Mouse (Mus musculus) liver, embryonic 14.5 days (tissue): ENCODE results near the gene Lingo1. TPM values are rescaled to one million over a fixed set of nuclear protein-coding genes. Genes with fewer than 3 reads are reported as not detected.
A peak's percentile ranks its signal among the peaks of the same experiment; 100 is the strongest.

Source experiments
- ATAC-seq: fragments of 200-750 bp; cut with Nextera tagmentation; 2 replicates; pipeline ENCODE4 v1.8.0; 2017; ENCODE audit warnings: moderate number of reproducible peaks, mild to moderate bottlenecking, moderate library complexity; ENCODE audit not compliant: insufficient read depth
- DNase-seq, 3 experiments: peaks; one replicate each; pipeline ENCODE4 v3.0.0-alpha.2; 2012 to 2013; ENCODE audit warnings: low read depth in 3 of 3, low spot score in 3 of 3
- H3K27ac ChIP-seq: fragments of 300-500 bp; sonication (generic); 2 replicates; pipeline ENCODE4 v1.5.1; 2014; ENCODE audit warnings: moderate library complexity, mild to moderate bottlenecking, control low read depth, inconsistent platforms
- H3K27me3 ChIP-seq: fragments of 300-500 bp; sonication (generic); 2 replicates; pipeline ENCODE4 v1.6.1; 2014; ENCODE audit warnings: mild to moderate bottlenecking, low read length, moderate library complexity; ENCODE audit not compliant: control insufficient read depth, insufficient read depth
- H3K36me3 ChIP-seq: fragments of 300-500 bp; sonication (generic); replicated peaks from 2 replicates; pipeline ENCODE4 v1.6.1; 2014; ENCODE audit warnings: low read depth; ENCODE audit not compliant: control insufficient read depth, insufficient read depth
- H3K4me1 ChIP-seq, 2 experiments: fragments of 200-500 bp in 1 of 2; fragments of 300-500 bp in 1 of 2; sonication (generic) in 1 of 2; replicated peaks; 2 replicates each; pipeline ENCODE4 v1.6.1; 2012 to 2014; ENCODE audit warnings: antibody characterized with exemption in 1 of 2, inconsistent platforms in 1 of 2, low read length in 1 of 2; ENCODE audit not compliant: control insufficient read depth in 2 of 2, insufficient read depth in 2 of 2
- H3K4me2 ChIP-seq: fragments of 300-500 bp; sonication (generic); 2 replicates; pipeline ENCODE4 v1.6.1; 2014; ENCODE audit warnings: low read depth, mild to moderate bottlenecking, control low read depth, moderate library complexity
- H3K4me3 ChIP-seq, 2 experiments: fragments of 200-500 bp in 1 of 2; fragments of 300-500 bp in 1 of 2; sonication (generic) in 1 of 2; 2 replicates each; pipeline ENCODE4 v1.5.1; 2012 to 2014; ENCODE audit warnings: low read depth in 2 of 2, low read length in 2 of 2, mild to moderate bottlenecking in 2 of 2, control low read depth in 1 of 2, inconsistent platforms in 1 of 2, moderate library complexity in 1 of 2; ENCODE audit not compliant: insufficient read depth in 1 of 2
- H3K9ac ChIP-seq: fragments of 300-500 bp; sonication (generic); replicated peaks from 2 replicates; pipeline ENCODE4 v1.6.1; 2014; ENCODE audit warnings: mild to moderate bottlenecking, control low read depth, moderate library complexity
- H3K9me3 ChIP-seq: fragments of 300-500 bp; sonication (generic); 2 replicates; pipeline ENCODE4 v1.6.1; 2016; ENCODE audit warnings: low read length, mixed read lengths; ENCODE audit not compliant: control insufficient read depth
- CTCF ChIP-seq: IDR thresholded peaks from 2 replicates; pipeline ENCODE4 v1.5.1; 2016; ENCODE audit warnings: antibody characterized with exemption, low read depth, control low read depth
- EP300 ChIP-seq: IDR thresholded peaks from 2 replicates; pipeline ENCODE4 v1.6.1; 2016; ENCODE audit warnings: antibody characterized with exemption, low read depth
- WGBS: fragments of 180-500 bp; shearing (Covaris S2); extraction: QIAGEN DNeasy Blood & Tissue Kit; methylation state at CpG from one replicate; pipeline ENCODE4 v1.1.7; 2014; ENCODE audit not compliant: insufficient replicate concordance; 5-methylcytosine and 5-hydroxymethylcytosine counted together
- polyA plus RNA-seq, 2 experiments: library from polyadenylated mRNA; depleted of rRNA in 1 of 2; stranded (reverse) in 1 of 2; unstranded in 1 of 2; fragments of >200 nt; fragmentation: Nextera tagmentation in 1 of 2; extraction: Ambion mirVana in 1 of 2; gene quantifications; 2 replicates each; pipeline versions ENCODE4 v1.2.1 to v1.2.3; 2012 to 2014

Gene Lingo1
- polyA plus RNA-seq, 2 experiments, result 0.14 to 0.58 TPM

DNA sequence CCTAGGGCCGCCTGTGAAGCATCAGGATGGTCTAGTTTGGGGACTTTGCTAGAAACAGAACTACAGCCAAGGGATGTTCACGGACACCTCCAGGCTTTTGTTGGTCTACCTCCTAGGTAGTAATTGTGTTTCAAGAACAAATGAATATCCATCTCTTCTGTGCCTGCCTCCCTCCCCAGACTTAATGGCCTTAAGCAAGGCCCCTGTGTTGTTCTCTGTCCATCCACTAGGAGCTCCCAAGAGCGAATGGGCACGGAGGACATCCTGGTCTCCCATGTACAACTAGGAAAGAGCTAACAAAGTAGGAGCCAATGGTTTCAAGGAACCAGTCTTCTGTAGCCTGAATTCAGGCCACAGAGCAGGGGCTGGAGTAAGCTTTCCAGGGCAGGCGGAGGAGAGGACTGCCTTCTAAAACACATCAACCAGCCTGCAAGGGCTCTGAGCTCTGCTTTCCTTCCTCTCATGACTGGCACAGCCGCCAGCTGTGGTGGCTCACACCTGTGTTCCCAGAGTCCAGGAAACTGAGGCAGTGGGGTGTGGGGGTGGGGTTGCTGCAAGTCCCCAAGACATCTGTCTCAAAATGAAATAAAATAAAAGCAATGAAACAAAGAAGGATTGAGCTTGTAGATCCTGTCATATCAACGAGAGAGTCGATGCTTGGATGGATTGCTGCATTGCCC is 157.9 kb downstream of the Lingo1 start:
- Histone ChIP-seq H3K36me3 (no peaks in the 10 kb centered on the region), H3K27ac (no peak overlapping the region), H3K9ac (no peak overlapping the region), H3K4me2 (no peak overlapping the region), H3K27me3 (peaks cover 41% of the 10 kb centered on the region), H3K4me3 (no peak overlapping the region), H3K4me1 (0 out of 4 replicates have a peak, but pooled peaks cover 0 to 2% of the 10 kb centered on the region in 2 experiments), H3K9me3 (no peaks in the 10 kb centered on the region)
- WGBS, result 36% methylated on average over 8 of the region's 8 CpGs
- TF ChIP-seq CTCF (peak; percentile 53), EP300 (no peak)
- DNase-seq, result no peak
- no peak for ATAC-seq

DNA sequence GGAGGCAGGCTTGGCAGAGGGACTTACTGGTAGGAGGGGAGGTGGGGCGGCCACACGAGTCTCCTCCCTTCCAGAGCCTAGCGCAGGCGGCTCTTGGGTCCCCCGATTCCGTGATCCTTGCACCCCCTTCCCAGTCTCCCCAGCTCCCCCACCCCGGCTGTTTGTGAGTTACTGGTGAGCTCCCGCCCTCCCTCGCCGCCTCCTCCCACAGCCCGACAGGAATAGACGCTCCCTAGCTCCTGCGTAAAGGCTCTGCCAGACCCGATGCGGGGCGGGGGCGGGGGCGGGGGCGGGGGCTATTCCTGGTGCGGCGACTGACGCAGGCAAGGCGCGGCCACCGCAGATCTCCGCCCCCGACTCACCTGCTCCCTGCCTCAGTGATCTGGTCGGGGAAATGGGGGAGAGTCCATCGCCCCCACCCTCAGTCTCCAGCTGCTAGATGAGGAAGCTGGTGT is 158.8 kb downstream of the Lingo1 start:
- Histone ChIP-seq H3K4me2 (no peak overlapping the region), H3K9ac (no peak overlapping the region), H3K4me3 (no peak overlapping the region), H3K36me3 (no peaks in the 10 kb centered on the region), H3K27me3 (peaks cover 43% of the 10 kb centered on the region), H3K27ac (no peak overlapping the region), H3K4me1 (0 out of 4 replicates have a peak, but pooled peaks cover 0 to 2% of the 10 kb centered on the region in 2 experiments), H3K9me3 (no peaks in the 10 kb centered on the region)
- DNase-seq (no peak), ATAC-seq (no peak)
- TF ChIP-seq EP300 (no peak), CTCF (no peak)
- WGBS, result 4% methylated on average over 26 of the region's 29 CpGs

DNA sequence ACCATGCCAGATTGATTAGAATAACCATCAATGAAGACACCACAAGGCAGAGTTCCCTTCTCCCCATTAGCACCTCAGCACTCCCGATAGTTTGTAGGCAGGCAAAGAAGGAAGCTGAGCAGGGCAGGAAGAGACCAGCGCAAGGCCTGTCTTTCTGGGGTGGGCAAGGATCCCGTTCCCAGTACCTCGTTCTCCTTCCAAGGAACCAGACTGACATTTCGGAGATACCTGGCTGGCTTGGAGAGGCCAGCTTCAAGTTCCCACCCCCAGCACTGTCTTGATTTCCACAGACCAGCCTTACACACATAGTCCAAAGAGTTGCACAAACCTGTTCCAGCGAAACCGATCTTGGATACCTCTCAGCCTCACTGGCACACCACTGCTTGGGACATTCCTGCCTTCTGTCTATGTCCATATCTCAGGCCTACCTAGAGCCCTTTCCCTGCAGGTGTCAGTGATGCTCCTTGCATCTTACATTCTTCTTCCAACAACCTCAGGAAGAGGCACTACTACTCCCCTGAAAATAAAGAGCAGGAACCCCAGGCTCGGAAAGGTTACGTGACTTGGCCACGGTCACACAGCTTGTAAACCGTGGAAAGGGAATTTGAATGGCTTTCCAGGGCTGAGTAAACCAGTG is 159.4 kb downstream of the Lingo1 start:
- WGBS, result 40% methylated on average over 11 of the region's 11 CpGs
- no peak overlapping the region for H3K4me3 ChIP-seq
- no peak overlapping the region for H3K27ac ChIP-seq
- no peaks in the 10 kb centered on the region for H3K9me3 ChIP-seq
- no peak overlapping the region for H3K9ac ChIP-seq
- peaks cover 43% of the 10 kb centered on the region for H3K27me3 ChIP-seq
- 0 out of 4 replicates have a peak, but pooled peaks cover 0 to 2% of the 10 kb centered on the region in 2 experiments for H3K4me1 ChIP-seq
- no peak overlapping the region for H3K4me2 ChIP-seq
- ATAC-seq (no peak), DNase-seq (no peak)
- H3K36me3 ChIP-seq, result no peaks in the 10 kb centered on the region
- no peak for TF ChIP-seq EP300
- no peak for TF ChIP-seq CTCF

DNA sequence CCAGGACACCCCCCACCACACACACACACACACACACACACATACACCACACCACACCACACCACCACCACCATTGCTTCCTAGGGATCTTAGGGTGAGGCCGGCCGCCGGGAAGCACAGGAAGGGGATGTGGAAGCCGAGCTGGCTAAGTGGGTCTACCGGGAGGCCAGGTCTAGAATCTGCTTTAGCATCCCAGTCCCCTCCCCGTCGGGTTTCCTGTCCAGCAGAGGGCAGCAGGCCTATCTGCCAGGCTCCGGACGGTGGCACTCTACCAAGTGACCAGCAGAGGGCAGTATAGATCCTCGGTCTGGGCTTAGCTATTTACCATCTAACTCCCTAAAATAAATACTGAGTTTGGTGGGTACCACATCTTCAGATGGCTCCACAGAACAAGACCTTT is 160.1 kb downstream of the Lingo1 start:
- Histone ChIP-seq H3K9ac (no peak overlapping the region), H3K4me3 (no peak overlapping the region), H3K27me3 (peaks cover 43% of the 10 kb centered on the region), H3K27ac (no peak overlapping the region), H3K36me3 (no peaks in the 10 kb centered on the region), H3K4me1 (0 out of 4 replicates have a peak, but pooled peaks cover 0 to 2% of the 10 kb centered on the region in 2 experiments), H3K9me3 (no peaks in the 10 kb centered on the region), H3K4me2 (peak overlapping the region; percentile 53)
- ATAC-seq (no peak), DNase-seq (peak; percentile 41 to 46 (median 42))
- TF ChIP-seq EP300, result no peak
- TF ChIP-seq CTCF, result peak; percentile 97
- WGBS, result under 1% methylated on average over 10 of the region's 10 CpGs

DNA sequence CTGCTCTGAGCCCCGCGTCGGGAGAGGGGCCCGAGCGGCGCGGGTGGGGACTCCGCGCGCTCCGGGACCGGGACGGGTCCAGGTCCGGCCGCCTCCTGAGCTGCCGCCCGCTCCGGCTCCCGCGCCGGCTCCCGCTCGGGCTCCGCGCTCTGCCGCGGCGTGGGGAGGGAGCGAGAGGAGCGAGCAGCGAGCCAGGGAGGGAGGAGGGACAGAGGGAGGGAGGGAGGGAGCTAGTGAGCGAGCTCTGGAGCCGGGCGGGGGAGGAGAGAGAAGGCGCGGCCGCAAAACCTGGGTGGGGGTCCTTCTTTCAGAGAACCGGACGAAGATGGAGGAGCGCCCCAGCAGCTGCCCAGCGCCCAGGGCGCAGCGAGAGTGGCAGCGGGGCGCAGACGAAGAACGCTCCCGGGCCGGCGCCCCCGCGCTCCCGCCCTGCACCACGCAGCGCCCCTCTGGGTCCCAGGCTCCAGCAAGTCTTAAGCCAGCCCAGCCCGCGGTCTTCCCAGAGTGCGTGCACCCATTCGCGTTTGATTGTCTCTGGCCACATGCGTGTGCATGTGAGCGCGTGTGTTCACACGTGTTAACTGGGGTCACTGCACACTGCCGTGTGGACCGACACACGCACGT is 160.7 kb downstream of the Lingo1 start:
- ATAC-seq (no peak), DNase-seq (no peak)
- Histone ChIP-seq H3K36me3 (no peaks in the 10 kb centered on the region), H3K4me1 (0 out of 4 replicates have a peak, but pooled peaks cover 0 to 2% of the 10 kb centered on the region in 2 experiments), H3K4me2 (peak overlapping the region; percentile 53), H3K27ac (no peak overlapping the region), H3K9ac (no peak overlapping the region), H3K9me3 (no peaks in the 10 kb centered on the region), H3K4me3 (peak overlapping the region; percentile 14 to 42; a peak in 3 of 4 replicates), H3K27me3 (peaks cover 43% of the 10 kb centered on the region)
- WGBS, result 1% methylated on average over 49 of the region's 68 CpGs
- TF ChIP-seq CTCF, result no peak
- TF ChIP-seq EP300, result no peak
